Mouse (Mus musculus) heart, embryonic 12.5 days (tissue): ENCODE results near the gene Apbb2. TPM values are rescaled to one million over a fixed set of nuclear protein-coding genes. Genes with fewer than 3 reads are reported as not detected.
A peak's percentile ranks its signal among the peaks of the same experiment; 100 is the strongest.

Source experiments
- ATAC-seq: fragments of 200-750 bp; cut with Nextera tagmentation; 2 replicates; pipeline ENCODE4 v1.8.0; 2017; ENCODE audit warnings: moderate TSS enrichment, moderate library complexity; ENCODE audit not compliant: insufficient number of reproducible peaks, low FRiP score
- H3K27ac ChIP-seq: fragments of 300-500 bp; sonication (generic); 2 replicates; pipeline ENCODE4 v1.5.1; 2016; ENCODE audit warnings: mild to moderate bottlenecking, moderate library complexity; ENCODE audit not compliant: poor library complexity, severe bottlenecking
- H3K27me3 ChIP-seq: fragments of 300-500 bp; sonication (generic); replicated peaks from 2 replicates; pipeline ENCODE4 v1.6.1; 2016; ENCODE audit warnings: mild to moderate bottlenecking, moderate library complexity
- H3K36me3 ChIP-seq: fragments of 300-500 bp; sonication (generic); 2 replicates; pipeline ENCODE4 v1.6.1; 2016; ENCODE audit warnings: mild to moderate bottlenecking, moderate library complexity
- H3K4me1 ChIP-seq: fragments of 300-500 bp; sonication (generic); replicated peaks from 2 replicates; pipeline ENCODE4 v1.6.1; 2016; ENCODE audit warnings: mild to moderate bottlenecking
- H3K4me2 ChIP-seq: fragments of 300-500 bp; sonication (generic); 2 replicates; pipeline ENCODE4 v1.6.1; 2016; ENCODE audit warnings: mild to moderate bottlenecking, moderate library complexity
- H3K4me3 ChIP-seq: fragments of 300-500 bp; sonication (generic); 2 replicates; pipeline ENCODE4 v1.5.1; 2016; ENCODE audit warnings: mild to moderate bottlenecking
- H3K9ac ChIP-seq: fragments of 300-500 bp; sonication (generic); 2 replicates; pipeline ENCODE4 v1.6.1; 2016; ENCODE audit warnings: mild to moderate bottlenecking, moderate library complexity
- H3K9me3 ChIP-seq: fragments of 300-500 bp; sonication (generic); replicated peaks from 2 replicates; pipeline ENCODE4 v1.6.1; 2016; ENCODE audit warnings: mild to moderate bottlenecking, moderate library complexity
- WGBS: fragments of 180-500 bp; shearing (Covaris S2); methylation state at CpG from one replicate; pipeline ENCODE4 v1.1.7; 2016; 5-methylcytosine and 5-hydroxymethylcytosine counted together
- polyA plus RNA-seq: library from polyadenylated mRNA; unstranded; fragments of >200 nt; fragmentation: Nextera tagmentation; extraction: Ambion mirVana; gene quantifications from 2 replicates; pipeline ENCODE4 v1.2.1, GENCODE M21; 2016

The Apbb2 gene
- polyA plus RNA-seq, 1 experiment from 2014 or later = 30.7 TPM

DNA sequence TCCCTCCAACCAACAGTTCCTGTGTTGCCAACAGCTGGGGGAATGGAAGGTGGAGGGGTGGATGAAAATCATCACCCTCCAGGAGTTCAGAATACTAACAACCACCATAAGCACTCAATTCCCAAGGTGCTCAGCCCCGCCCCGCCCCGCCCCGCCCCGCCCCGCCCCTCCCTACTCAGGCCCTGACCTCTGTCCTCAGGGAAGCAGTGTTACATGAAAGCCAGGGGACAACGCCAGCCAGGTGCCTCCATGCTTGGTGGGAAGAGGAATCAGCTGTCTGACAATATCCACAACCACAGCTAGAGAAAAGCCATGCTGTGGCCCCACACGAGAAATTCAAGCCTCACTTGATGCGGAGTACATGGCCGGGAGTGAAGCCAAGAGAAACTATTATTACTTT is 276.7 kb downstream of the Apbb2 start:
- WGBS = 47% methylated on average over 10 of the region's 10 CpGs

DNA sequence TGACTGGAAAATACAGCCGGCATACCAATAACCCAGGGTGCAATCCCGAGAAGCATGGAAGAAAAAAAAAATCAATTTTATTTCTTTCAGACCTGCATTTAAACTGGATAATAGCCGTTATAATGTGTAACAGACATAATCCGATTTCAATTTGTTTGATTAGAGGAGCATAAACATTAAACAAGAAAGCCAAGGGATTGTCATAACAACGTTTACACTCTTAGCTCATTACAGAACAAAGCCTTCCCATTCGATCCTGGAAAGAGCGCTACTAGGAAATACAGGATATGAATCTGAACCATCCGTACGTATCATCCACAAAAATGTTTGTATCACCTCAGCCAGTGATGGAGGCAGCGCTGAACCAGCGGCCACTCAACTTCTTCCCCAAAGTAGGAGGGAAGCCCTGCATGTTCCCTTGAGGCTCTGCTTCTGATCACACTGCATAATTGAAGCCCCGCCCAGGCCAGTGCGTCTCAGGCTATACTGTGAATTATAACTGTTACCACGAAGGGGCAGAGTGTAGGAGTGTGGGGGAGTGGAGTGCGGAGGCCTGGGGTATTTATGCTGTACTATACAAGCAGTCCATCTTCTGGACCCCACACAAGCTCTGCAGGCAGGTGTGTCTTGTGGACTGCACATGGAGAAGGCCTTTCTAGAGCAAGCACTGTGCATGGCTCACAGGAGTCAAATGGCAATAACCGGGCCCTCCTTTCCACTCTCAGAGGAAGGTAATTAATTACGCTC is 278.1 kb downstream of the Apbb2 start:
- H3K27me3 ChIP-seq = 0 out of 2 replicates have a peak, but pooled peaks cover 6% of the 10 kb centered on the region
- H3K27ac ChIP-seq = no peak overlapping the region
- no peaks in the 10 kb centered on the region for H3K36me3 ChIP-seq
- peaks cover 26% of the 10 kb centered on the region for H3K4me1 ChIP-seq
- WGBS = 76% methylated on average over 17 of the region's 17 CpGs
- H3K9ac ChIP-seq = no peak overlapping the region
- ATAC-seq = no peak
- H3K9me3 ChIP-seq = no peaks in the 10 kb centered on the region
- H3K4me2 ChIP-seq = no peak overlapping the region
- H3K4me3 ChIP-seq = no peak overlapping the region

More for the DNA sequence above, 276.7 kb downstream of the Apbb2 start:
- no peaks in the 10 kb centered on the region for H3K9me3 ChIP-seq
- 0 out of 2 replicates have a peak, but pooled peaks cover 3% of the 10 kb centered on the region for H3K27me3 ChIP-seq
- no peak overlapping the region for H3K27ac ChIP-seq
- H3K36me3 ChIP-seq = no peaks in the 10 kb centered on the region
- ATAC-seq = no peak
- H3K9ac ChIP-seq = no peak overlapping the region
- H3K4me3 ChIP-seq = no peak overlapping the region
- peaks cover 26% of the 10 kb centered on the region for H3K4me1 ChIP-seq
- H3K4me2 ChIP-seq = no peak overlapping the region

DNA sequence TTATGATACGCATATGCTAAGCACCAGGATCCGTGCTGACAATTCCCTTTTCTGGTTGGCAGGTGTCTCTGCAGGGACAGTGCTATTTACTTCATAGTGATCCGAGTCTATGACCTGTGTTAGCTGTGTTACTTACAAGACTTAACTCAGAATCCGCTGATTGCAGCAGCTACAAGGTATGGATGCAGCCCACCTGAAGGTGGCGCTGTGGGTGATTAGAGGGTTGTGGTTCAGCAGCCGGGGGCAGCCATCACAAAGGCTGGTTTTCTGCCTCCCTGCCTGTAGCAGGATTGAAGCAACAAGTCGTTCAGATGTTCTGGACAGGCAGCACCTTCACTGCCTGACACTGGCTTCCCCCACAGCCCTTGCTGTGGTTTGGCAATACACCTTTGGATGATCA is 280.0 kb downstream of the Apbb2 start:
- H3K9ac ChIP-seq = no peak overlapping the region
- peaks cover 18% of the 10 kb centered on the region for H3K4me1 ChIP-seq
- H3K36me3 ChIP-seq = no peaks in the 10 kb centered on the region
- 38% methylated on average over 7 of the region's 7 CpGs for WGBS
- 0 out of 2 replicates have a peak, but pooled peaks cover 6% of the 10 kb centered on the region for H3K27me3 ChIP-seq
- no peak for ATAC-seq
- H3K4me3 ChIP-seq = no peak overlapping the region
- 0 out of 2 replicates have a peak overlapping the region, but pooled peaks have one; percentile 93 for H3K4me2 ChIP-seq
- no peak overlapping the region for H3K27ac ChIP-seq
- H3K9me3 ChIP-seq = no peaks in the 10 kb centered on the region

DNA sequence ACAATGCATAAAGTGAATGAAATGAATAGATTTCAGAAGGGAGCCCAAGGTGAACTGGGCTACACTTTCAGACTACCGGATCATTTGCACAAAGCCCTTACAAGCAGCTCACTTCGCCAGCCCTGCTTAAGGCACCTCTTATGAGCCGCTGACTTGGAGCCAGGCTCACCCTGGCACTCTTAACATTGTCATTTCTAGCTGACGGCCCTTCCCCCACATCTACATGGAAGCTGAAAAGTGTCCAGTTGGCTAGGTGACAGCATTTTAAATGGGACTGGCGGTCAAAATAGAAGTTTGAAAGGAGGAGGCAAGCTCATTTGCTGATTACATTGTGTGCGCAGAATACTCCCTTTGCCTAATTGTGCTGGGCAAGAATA is 280.6 kb downstream of the Apbb2 start:
- no peaks in the 10 kb centered on the region for H3K9me3 ChIP-seq
- peak overlapping the region; percentile 50 for H3K4me3 ChIP-seq
- 0 out of 2 replicates have a peak overlapping the region, but pooled peaks have one; percentile 68 for H3K9ac ChIP-seq
- 0 out of 2 replicates have a peak, but pooled peaks cover 6% of the 10 kb centered on the region for H3K27me3 ChIP-seq
- H3K4me1 ChIP-seq = peaks cover 18% of the 10 kb centered on the region
- H3K27ac ChIP-seq = no peak overlapping the region
- ATAC-seq = peak; percentile 63; the same call in 1 of the 2 replicates
- 26% methylated on average over 6 of the region's 6 CpGs for WGBS
- peak overlapping the region; percentile 93 for H3K4me2 ChIP-seq
- H3K36me3 ChIP-seq = no peaks in the 10 kb centered on the region

DNA sequence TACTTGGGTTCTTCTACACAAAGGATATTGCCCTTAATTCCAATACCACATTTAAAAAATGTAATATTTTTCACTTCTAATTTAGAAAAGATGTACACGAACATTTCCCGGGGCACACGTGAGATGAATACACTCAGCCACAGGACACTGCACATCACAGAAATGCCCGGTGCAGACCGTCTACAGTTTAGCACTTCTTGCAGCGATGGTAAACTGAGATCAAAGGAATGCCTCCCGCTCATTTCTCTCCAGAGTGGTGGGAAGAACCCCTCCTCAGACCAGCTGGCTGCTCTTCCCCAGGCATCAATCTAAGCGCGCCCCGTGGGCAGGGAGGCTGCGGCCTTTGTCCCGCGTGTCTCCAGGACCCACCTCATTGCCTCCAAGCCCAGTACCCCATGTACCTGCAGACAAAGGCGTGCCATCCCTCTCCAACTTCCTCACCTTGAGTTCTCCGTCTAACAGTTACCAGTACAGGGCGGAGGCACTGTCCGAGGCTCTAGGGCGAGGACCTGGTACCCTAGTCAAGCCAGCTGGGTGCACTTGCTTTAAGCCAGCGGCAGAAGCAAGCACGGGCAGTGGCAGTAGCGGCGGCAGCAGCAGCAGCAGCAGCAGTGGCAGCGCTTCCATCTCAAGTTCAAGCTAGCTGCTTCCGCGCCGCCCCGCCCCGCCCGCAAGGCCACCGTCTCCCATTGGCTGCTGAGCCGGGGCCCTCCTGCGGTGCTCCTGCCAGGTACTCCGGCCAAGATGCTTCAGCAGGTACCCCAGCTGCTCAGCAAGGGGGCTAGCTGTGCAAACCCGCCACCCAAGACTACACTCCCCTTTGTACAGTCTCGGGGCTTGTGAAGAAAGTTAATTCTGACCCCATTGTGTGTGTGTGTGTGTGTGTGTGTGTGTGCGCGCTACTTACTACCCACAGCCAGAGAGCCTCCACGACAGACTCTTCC is 281.3 kb downstream of the Apbb2 start:
- no peaks in the 10 kb centered on the region for H3K9me3 ChIP-seq
- H3K4me2 ChIP-seq = peak overlapping the region; percentile 93
- peaks cover 18% of the 10 kb centered on the region for H3K4me1 ChIP-seq
- no peak overlapping the region for H3K27ac ChIP-seq
- peak overlapping the region; percentile 50 for H3K4me3 ChIP-seq
- ATAC-seq = peak; percentile 59
- 8% methylated on average over 38 of the region's 38 CpGs for WGBS
- H3K36me3 ChIP-seq = no peaks in the 10 kb centered on the region
- H3K27me3 ChIP-seq = 0 out of 2 replicates have a peak, but pooled peaks cover 6% of the 10 kb centered on the region
- H3K9ac ChIP-seq = peak overlapping the region; percentile 68

DNA sequence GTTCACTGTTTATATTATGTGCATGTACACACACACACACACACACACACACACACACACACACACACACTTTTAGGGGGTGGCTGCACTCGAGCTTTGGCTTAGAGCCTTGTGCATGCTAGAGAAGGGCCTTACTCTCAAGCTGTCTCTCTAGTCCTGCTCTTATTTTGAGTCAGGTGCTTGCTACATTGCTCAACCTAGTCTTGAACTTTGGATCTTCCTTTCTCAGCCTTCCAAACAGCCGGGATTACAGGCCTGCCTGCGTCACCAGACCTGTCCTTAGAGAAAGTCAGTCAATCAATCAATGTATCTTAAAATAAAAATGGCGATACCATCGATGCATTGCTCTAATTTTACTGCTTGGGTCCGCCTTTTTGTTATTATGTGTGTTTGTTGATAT is 287.8 kb downstream of the Apbb2 start:
- 87% methylated on average over 6 of the region's 6 CpGs for WGBS
- Histone ChIP-seq H3K4me1 (peaks cover 12% of the 10 kb centered on the region; the same call in 1 of the 2 replicates), H3K27ac (no peak overlapping the region), H3K27me3 (no peaks in the 10 kb centered on the region), H3K4me3 (no peak overlapping the region), H3K4me2 (no peak overlapping the region), H3K36me3 (no peaks in the 10 kb centered on the region), H3K9ac (no peak overlapping the region), H3K9me3 (no peaks in the 10 kb centered on the region)
- ATAC-seq = no peak

DNA sequence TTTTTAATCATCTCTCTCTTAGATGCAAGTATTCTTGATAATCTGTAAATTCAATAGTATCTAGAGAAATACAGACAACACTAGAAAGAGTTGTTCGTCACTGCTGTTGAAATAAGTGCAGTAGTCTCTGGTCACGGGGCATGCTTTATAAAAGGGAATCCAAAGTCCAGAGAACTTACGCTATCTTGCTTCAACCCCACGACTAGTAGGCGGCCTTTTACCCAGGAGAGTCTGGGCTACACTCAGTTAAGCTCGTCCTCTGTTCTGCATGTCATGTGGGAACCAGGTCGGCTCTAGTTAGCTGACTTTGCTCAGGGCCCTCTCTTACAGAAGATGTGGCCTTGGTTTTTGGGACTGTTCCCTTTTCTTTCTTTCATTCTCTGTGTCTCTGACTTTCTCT is 289.8 kb downstream of the Apbb2 start:
- H3K9me3 ChIP-seq = no peaks in the 10 kb centered on the region
- no peaks in the 10 kb centered on the region for H3K27me3 ChIP-seq
- H3K4me2 ChIP-seq = no peak overlapping the region
- 69% methylated on average over 7 of the region's 7 CpGs for WGBS
- no peak overlapping the region for H3K27ac ChIP-seq
- ATAC-seq = no peak
- no peaks in the 10 kb centered on the region for H3K36me3 ChIP-seq
- no peak overlapping the region for H3K9ac ChIP-seq
- peaks cover 31% of the 10 kb centered on the region for H3K4me1 ChIP-seq
- H3K4me3 ChIP-seq = no peak overlapping the region

DNA sequence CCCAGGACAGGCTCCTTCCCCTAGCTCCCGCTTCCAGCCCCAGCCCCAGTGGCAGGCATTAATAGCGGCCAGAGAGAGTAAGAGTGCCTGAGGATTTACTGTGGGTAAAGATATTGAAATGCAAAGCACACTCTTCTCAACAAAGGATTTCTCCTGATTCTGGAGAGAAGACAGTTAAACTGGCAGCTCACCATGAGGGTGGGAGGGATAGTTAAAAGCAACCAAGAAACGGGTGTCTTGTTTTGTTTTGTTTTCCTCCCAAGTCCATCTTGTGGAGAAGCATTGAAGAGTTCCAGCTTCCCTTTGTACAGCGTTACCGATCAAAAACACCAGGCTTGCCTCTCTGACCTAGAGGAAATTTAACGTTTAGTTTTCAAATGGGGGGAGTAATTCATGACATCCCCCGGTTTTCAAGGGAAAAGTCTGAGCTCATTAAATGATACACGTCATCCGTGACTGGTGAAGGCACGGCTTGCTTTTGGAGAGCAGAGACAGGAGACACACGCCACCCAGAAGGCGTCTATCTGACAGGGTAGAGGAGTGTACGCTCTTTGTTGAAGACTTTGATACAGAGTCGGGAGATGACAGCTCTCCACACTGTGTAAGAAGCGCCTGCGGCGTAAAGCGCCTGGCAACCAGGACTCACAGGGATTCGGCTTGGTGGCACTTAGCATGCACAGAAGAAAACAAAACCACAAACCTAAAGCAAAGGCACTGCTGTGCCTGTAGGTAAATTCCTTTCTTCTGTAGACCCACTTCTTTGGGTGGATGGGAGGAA is 290.4 kb downstream of the Apbb2 start:
- 36% methylated on average over 19 of the region's 19 CpGs for WGBS
- Histone ChIP-seq H3K4me2 (peak overlapping the region; percentile 50), H3K27ac (no peak overlapping the region), H3K9ac (no peak overlapping the region), H3K9me3 (no peaks in the 10 kb centered on the region), H3K4me3 (no peak overlapping the region), H3K36me3 (no peaks in the 10 kb centered on the region), H3K27me3 (no peaks in the 10 kb centered on the region), H3K4me1 (peaks cover 36% of the 10 kb centered on the region)
- ATAC-seq = peak; percentile 36; the same call in 1 of the 2 replicates

DNA sequence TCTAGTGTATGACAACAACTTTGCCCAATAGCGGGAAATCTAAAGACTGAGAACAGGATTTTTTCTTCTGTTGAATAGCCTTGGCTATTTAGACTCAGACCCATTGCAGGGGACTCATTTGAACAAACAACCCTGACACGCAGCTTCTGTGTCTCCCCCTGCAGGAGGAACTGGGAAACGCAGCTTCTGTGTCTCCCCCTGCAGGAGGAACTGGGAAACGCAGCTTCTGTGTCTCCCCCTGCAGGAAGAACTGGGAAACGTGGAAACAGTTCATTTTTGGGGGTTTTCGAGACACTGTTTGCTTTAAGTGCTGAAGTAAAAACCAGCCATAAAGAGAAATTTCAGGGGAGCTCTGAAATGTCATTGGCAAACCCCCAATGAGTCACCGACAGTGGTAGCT is 292.2 kb downstream of the Apbb2 start:
- Histone ChIP-seq H3K4me3 (no peak overlapping the region), H3K27me3 (no peaks in the 10 kb centered on the region), H3K4me1 (peaks cover 51% of the 10 kb centered on the region), H3K27ac (no peak overlapping the region), H3K4me2 (no peak overlapping the region), H3K36me3 (no peaks in the 10 kb centered on the region), H3K9ac (no peak overlapping the region), H3K9me3 (no peaks in the 10 kb centered on the region)
- 72% methylated on average over 7 of the region's 7 CpGs for WGBS
- ATAC-seq = no peak

DNA sequence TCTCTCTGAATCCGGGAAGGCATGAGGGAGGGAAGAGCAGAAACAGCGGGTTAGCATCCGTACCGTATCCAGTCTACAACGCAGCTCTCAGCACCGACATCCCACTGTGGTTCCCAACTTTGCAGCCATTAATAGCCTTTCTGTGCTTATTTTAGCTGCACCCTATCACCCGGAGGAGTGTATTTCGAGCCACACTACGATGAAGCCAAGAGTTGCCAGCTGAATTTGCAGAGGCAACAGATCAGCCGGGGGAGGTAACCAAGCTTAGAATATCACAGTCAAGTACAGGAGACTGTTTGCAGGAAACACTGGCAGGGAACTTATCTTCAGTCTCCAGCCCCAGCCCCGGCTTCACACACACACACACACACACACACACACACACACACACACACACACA is 295.0 kb downstream of the Apbb2 start:
- Histone ChIP-seq H3K36me3 (no peaks in the 10 kb centered on the region), H3K4me1 (peaks cover 65% of the 10 kb centered on the region), H3K9ac (no peak overlapping the region), H3K4me2 (peak overlapping the region; percentile 52), H3K4me3 (no peak overlapping the region), H3K27me3 (no peaks in the 10 kb centered on the region), H3K9me3 (no peaks in the 10 kb centered on the region), H3K27ac (peak overlapping the region; percentile 84)
- WGBS = 25% methylated on average over 10 of the region's 11 CpGs
- peak; percentile 46; the same call in 1 of the 2 replicates for ATAC-seq
